Mouse (Mus musculus): ENCODE results near the gene Prss12.

Prss12 gene

GRCm38 (mm10) chr3:123537279-123537678 lies 90.6 kb downstream of the Prss12 start:
- DNase-seq: no peak

GRCm38 (mm10) chr3:123543585-123544304 lies 97.0 kb downstream of the Prss12 start:
- no peak for DNase-seq

- DNase-seq: no peak
Observed at GRCm38 (mm10) chr3:123550487-123550886, 103.8 kb downstream of the Prss12 start.

GRCm38 (mm10) chr3:123553872-123554271 lies 107.2 kb downstream of the Prss12 start:
- no peak for DNase-seq

GRCm38 (mm10) chr3:123555254-123555865 lies 108.6 kb downstream of the Prss12 start:
- DNase-seq: no peak
